Mouse (Mus musculus) spleen, adult 2 months (tissue): Measurements from ENCODE around the gene Gm4756. TPM values are rescaled to one million over a fixed set of nuclear protein-coding genes. Genes with fewer than 3 reads are reported as not detected.

ENCODE experiments used
- DNase-seq, 2 experiments: peaks; one replicate each; pipeline versions ENCODE4 v3.0.0 to v3.0.0-alpha.2; 2012 to 2021; ENCODE audit warnings: low spot score in 2 of 2, low read depth in 1 of 2
- H3K27ac ChIP-seq: fragments of 200-500 bp; 2 replicates; pipeline ENCODE4 v1.5.1; 2012; ENCODE audit warnings: low read length, inconsistent platforms; ENCODE audit not compliant: insufficient read depth
- H3K27me3 ChIP-seq: fragments of 200-500 bp; 2 replicates; pipeline ENCODE4 v1.6.1; 2012; ENCODE audit warnings: mild to moderate bottlenecking, moderate library complexity, low read length, inconsistent platforms; ENCODE audit not compliant: control insufficient read depth, insufficient read depth
- H3K36me3 ChIP-seq: fragments of 200-500 bp; 2 replicates; pipeline ENCODE4 v1.6.1; 2012; ENCODE audit warnings: mild to moderate bottlenecking, low read length, inconsistent platforms; ENCODE audit not compliant: control insufficient read depth, insufficient read depth
- H3K4me1 ChIP-seq: fragments of 200-500 bp; 2 replicates; pipeline ENCODE4 v1.6.1; 2011; ENCODE audit warnings: inconsistent platforms; ENCODE audit not compliant: control insufficient read depth, insufficient read depth, insufficient read length
- H3K4me3 ChIP-seq: fragments of 200-500 bp; 2 replicates; pipeline ENCODE4 v1.5.1; 2011; ENCODE audit warnings: mild to moderate bottlenecking, inconsistent platforms; ENCODE audit not compliant: insufficient read depth, insufficient read length; ENCODE audit errors: extremely low read depth
- CTCF ChIP-seq: fragments of 200-500 bp; IDR thresholded peaks from 2 replicates; pipeline ENCODE4 v1.5.1; 2011; ENCODE audit warnings: mild to moderate bottlenecking, inconsistent platforms; ENCODE audit not compliant: insufficient read depth, insufficient read length, insufficient replicate concordance; ENCODE audit errors: extremely low read depth
- POLR2A ChIP-seq: fragments of 200-500 bp; IDR thresholded peaks from 2 replicates; pipeline ENCODE4 v1.6.1; 2011; ENCODE audit warnings: low read depth, low read length, inconsistent platforms
- whole genome bisulfite sequencing: fragments of 180-500 bp; shearing (Covaris S2); methylation state at CpG from one replicate; pipeline ENCODE4 v1.1.7; 2018; 5-methylcytosine and 5-hydroxymethylcytosine counted together
- polyA plus RNA-seq: library from polyadenylated mRNA; depleted of rRNA; stranded (reverse); fragments of >200 nt; gene quantifications from 2 replicates; pipeline ENCODE4 v1.2.3, GENCODE M21; 2012

Gm4756 gene
- polyA plus RNA-seq, 1 experiment, result not detected

DNA sequence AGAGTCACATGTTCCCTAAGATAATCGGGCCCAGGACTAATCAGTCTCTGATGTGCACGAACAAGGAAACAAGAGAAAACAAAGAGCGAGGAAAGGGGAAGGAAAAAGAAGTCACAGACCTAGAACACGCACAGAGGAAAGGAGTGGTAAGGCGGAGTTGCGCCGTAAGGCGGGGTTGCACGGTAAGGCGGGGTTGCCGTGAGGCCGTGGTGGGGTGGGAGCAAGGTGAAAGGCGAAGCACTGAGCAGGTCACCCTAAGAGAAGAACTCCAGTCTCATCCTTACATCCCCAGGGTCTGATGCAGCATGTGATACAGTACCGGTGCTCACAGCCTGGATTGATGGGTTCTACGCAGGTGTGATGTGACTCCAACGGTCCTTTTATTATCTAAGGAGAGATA, 6.3 kb upstream of the Gm4756 start:
- Histone ChIP-seq H3K27me3 (no peaks in the 10 kb centered on the region), H3K4me3 (no peak overlapping the region), H3K36me3 (peaks cover 10% of the 10 kb centered on the region), H3K27ac (no peak overlapping the region), H3K4me1 (no peaks in the 10 kb centered on the region)
- no peak for DNase-seq
- 92% methylated on average over 16 of the region's 16 CpGs for WGBS
- TF ChIP-seq CTCF (no peak), POLR2A (no peak)

DNA sequence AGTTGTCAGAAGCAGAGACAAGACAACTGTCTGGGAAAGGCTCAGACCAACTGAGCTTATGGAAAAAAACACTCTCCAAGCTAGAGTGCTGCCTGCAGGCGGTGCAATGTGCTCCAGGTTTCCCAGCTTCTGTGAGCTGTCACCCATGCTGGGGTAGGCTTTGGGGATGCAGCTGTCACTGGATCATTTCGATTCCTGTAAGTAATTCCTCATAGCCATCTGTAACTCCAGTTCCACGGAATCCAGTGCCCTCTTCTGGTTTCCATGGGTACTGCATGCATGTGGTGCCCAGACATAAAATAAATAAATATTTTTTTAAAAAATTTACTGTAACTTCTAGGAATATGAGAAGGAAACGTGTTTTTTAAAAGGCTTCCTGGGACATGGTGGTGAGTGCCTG, 5.2 kb upstream of the Gm4756 start:
- peak in 1 of 2 experiments; percentile 18 for DNase-seq
- Histone ChIP-seq H3K4me1 (no peaks in the 10 kb centered on the region), H3K27me3 (no peaks in the 10 kb centered on the region), H3K36me3 (peaks cover 13% of the 10 kb centered on the region), H3K4me3 (no peak overlapping the region), H3K27ac (no peak overlapping the region)
- WGBS, result 47% methylated on average over 4 of the region's 4 CpGs
- no peak for TF ChIP-seq POLR2A
- no peak for TF ChIP-seq CTCF

DNA sequence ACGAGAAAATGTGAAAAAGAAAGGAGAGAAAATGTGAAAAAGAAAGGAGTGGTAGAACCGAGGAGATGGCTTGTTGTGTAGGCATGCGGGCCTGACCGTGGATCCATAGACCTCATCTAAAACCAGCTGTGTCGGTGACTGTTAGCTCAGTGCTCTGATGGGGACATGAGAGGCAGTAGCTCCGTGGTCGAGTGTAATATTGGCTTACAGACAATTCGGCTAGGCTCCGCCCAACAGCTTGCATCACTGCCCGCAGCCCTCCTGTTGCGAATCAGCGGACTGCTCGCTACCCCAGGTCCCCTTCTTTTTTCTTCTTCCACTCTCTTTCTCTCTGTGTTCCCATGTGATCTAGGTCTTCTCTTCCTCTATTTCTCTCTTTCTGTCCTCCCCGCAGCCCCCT, 540 bp downstream of the Gm4756 start:
- Histone ChIP-seq H3K27ac (no peak overlapping the region), H3K4me1 (no peaks in the 10 kb centered on the region), H3K27me3 (no peaks in the 10 kb centered on the region), H3K4me3 (no peak overlapping the region), H3K36me3 (peaks cover 9% of the 10 kb centered on the region)
- DNase-seq, result no peak
- 91% methylated on average over 14 of the region's 14 CpGs for WGBS
- TF ChIP-seq CTCF (no peak), POLR2A (no peak)

DNA sequence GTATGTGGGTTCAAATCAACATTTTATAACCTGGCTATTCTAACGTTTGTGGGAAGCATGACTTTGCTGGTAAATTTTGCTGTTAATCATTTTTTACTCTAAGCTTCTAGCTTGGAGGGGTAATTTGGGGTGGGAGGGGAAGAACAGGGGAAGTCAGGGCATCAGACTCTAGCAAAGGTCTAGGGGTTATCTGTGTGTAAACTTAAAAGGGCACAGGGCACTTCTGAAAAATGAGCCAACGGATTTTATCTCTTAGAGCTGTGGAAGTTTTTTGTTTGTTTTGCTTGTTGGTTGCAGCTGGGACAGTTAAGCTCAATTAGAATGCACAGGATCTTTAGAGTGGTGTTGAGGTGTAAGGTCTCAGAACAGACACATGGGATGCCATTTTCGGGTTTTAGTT, 11.4 kb downstream of the Gm4756 start:
- no peaks in the 10 kb centered on the region for H3K36me3 ChIP-seq
- no peaks in the 10 kb centered on the region for H3K27me3 ChIP-seq
- TF ChIP-seq CTCF (no peak), POLR2A (no peak)
- no peak for DNase-seq
- H3K4me3 ChIP-seq, result no peak overlapping the region
- no peak overlapping the region for H3K27ac ChIP-seq
- WGBS, result 82% methylated on average over 3 of the region's 3 CpGs
- H3K4me1 ChIP-seq, result no peaks in the 10 kb centered on the region

DNA sequence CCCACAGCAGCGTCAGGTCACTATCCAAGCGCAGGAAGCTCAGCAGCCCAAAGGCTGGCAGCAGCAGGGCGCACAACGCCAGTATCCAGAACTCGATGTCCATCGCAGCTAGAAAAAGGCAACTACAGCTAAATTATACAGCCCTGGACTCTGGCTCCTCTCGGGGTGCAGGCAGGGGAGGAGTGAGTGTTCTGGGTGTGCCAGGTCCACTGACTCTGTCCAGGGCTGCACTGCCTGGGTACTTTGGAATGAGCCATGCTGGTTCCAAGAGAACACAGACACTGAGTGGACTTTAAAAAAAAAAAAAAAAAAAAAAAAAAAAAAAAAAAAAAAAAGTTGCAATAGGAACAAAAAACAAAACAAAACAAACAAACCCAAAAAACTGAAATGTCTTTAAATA, 20.7 kb downstream of the Gm4756 start:
- Histone ChIP-seq H3K27ac (no peak overlapping the region), H3K4me1 (no peaks in the 10 kb centered on the region), H3K36me3 (no peaks in the 10 kb centered on the region), H3K27me3 (no peaks in the 10 kb centered on the region), H3K4me3 (no peak overlapping the region)
- WGBS, result 92% methylated on average over 7 of the region's 7 CpGs
- TF ChIP-seq CTCF (no peak), POLR2A (no peak)
- no peak for DNase-seq

DNA sequence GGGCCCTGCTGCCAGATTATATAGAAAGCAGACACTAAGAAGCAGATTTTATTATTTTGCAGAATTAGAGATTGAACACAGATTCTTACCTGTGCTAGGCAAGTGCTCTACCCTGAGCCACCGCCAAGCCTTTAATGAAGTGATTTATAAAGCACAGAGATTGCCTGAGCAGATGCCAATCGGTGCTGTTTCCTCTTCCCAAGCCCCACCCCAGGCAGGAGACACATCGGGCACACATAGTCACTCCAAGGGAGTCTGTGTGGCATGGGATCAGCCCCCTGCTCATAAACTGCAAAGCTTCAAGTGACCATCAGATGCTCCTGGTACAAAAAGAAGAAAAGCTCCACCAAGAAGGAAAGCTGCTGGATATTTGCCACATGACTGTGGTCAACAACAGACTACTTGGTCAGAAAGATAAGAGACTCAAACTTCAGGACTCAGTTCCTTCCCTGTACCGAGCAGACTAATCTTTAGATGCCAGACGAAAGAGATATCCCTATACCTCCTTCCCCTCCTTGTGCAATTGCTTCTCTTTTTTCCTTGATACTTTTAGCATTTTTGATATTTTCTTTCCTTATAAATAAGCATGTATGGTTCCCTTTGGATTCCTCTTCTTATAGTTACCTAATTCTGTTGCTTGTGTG, 26.5 kb downstream of the Gm4756 start:
- Histone ChIP-seq H3K27ac (no peak overlapping the region), H3K4me3 (no peak overlapping the region), H3K36me3 (no peaks in the 10 kb centered on the region), H3K4me1 (no peaks in the 10 kb centered on the region), H3K27me3 (no peaks in the 10 kb centered on the region)
- WGBS, result 17% methylated on average over 5 of the region's 5 CpGs
- DNase-seq, result no peak
- TF ChIP-seq POLR2A, result no peak
- TF ChIP-seq CTCF, result no peak

DNA sequence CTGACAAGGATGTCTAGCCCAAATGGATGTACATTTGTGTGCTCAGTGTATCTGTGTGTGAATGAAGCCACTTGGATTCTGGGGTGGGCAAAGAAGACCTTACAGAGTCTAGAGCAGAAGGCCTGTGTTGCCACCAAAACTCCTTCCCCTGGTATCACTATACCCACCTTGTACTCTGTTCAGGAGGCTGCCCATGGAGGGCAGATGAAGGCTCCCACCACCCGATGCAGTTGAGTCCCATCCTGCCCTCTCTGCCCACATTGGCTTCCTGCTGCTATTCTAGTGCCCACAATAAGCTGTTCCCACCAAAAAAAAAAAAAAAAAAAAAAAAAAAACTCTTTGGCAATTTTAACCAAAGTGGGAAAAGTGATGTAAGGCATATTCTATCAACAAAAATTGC, 28.0 kb downstream of the Gm4756 start:
- no peak overlapping the region for H3K4me3 ChIP-seq
- H3K27ac ChIP-seq, result no peak overlapping the region
- TF ChIP-seq CTCF (no peak), POLR2A (no peak)
- no peak for DNase-seq
- WGBS, result 32% methylated on average over 1 of the region's 1 CpGs
- H3K4me1 ChIP-seq, result no peaks in the 10 kb centered on the region
- H3K36me3 ChIP-seq, result no peaks in the 10 kb centered on the region
- H3K27me3 ChIP-seq, result no peaks in the 10 kb centered on the region
